Mouse (Mus musculus): ENCODE measurements around the gene Zfhx3.

Zfhx3 gene

GRCm38 (mm10) chr8:108908066-108908465, 965.6 kb downstream of the Zfhx3 start:
- DNase-seq = no peak

GRCm38 (mm10) chr8:108908540-108908939, 966.1 kb downstream of the Zfhx3 start:
- DNase-seq = no peak

GRCm38 (mm10) chr8:108909035-108909434, 966.6 kb downstream of the Zfhx3 start:
- DNase-seq = no peak

- DNase-seq = no peak
Measured at GRCm38 (mm10) chr8:108909455-108909854, 967.0 kb downstream of the Zfhx3 start.

- peak in 1 of 2 experiments; percentile 34 for DNase-seq
Measured at GRCm38 (mm10) chr8:108910843-108911242, 968.4 kb downstream of the Zfhx3 start.

- peak; percentile 81 to 85 for DNase-seq
Measured at GRCm38 (mm10) chr8:108911511-108911910, 969.1 kb downstream of the Zfhx3 start.

- DNase-seq = no peak
Measured at GRCm38 (mm10) chr8:108912998-108913397, 970.6 kb downstream of the Zfhx3 start.

- DNase-seq = no peak
Measured at GRCm38 (mm10) chr8:108915425-108915824, 973.0 kb downstream of the Zfhx3 start.

- peak; percentile 20 to 68 for DNase-seq
Measured at GRCm38 (mm10) chr8:108915876-108916275, 973.4 kb downstream of the Zfhx3 start.

- no peak for DNase-seq
Measured at GRCm38 (mm10) chr8:108920151-108920550, 977.7 kb downstream of the Zfhx3 start.

GRCm38 (mm10) chr8:108923161-108923560, 980.7 kb downstream of the Zfhx3 start:
- no peak for DNase-seq

GRCm38 (mm10) chr8:108924526-108924925, 982.1 kb downstream of the Zfhx3 start:
- no peak for DNase-seq

- no peak for DNase-seq
Measured at GRCm38 (mm10) chr8:108926106-108926505, 983.7 kb downstream of the Zfhx3 start.

- no peak for DNase-seq
Measured at GRCm38 (mm10) chr8:108930635-108931034, 988.2 kb downstream of the Zfhx3 start.

GRCm38 (mm10) chr8:108931837-108932236, 989.4 kb downstream of the Zfhx3 start:
- no peak for DNase-seq

- no peak for DNase-seq
Measured at GRCm38 (mm10) chr8:108932729-108933128, 990.3 kb downstream of the Zfhx3 start.

- DNase-seq = no peak
Measured at GRCm38 (mm10) chr8:108935834-108936694, 993.6 kb downstream of the Zfhx3 start.

- DNase-seq = no peak
Measured at GRCm38 (mm10) chr8:108936695-108937448, 994.4 kb downstream of the Zfhx3 start.

- DNase-seq = no peak
Measured at GRCm38 (mm10) chr8:108937904-108938455, 995.5 kb downstream of the Zfhx3 start.

GRCm38 (mm10) chr8:108942686-108943085, 1000.2 kb downstream of the Zfhx3 start:
- DNase-seq = no peak

- DNase-seq = no peak
Measured at GRCm38 (mm10) chr8:108943132-108943531, 1000.7 kb downstream of the Zfhx3 start.

GRCm38 (mm10) chr8:108944312-108944711, 1001.9 kb downstream of the Zfhx3 start:
- DNase-seq = no peak

- no peak for DNase-seq
Measured at GRCm38 (mm10) chr8:108950311-108950710, 1007.9 kb downstream of the Zfhx3 start.

GRCm38 (mm10) chr8:108951560-108951959, 1009.1 kb downstream of the Zfhx3 start:
- no peak for DNase-seq

Data from lung, adult 18-20 months (tissue).